Mouse (Mus musculus) liver, embryonic 14.5 days (tissue): ENCODE data around the gene Cops4.

ENCODE experiments used
- CTCF ChIP-seq: IDR thresholded peaks from 2 replicates; pipeline ENCODE4 v1.5.1; 2016; ENCODE audit warnings: antibody characterized with exemption, low read depth, control low read depth
- EP300 ChIP-seq: IDR thresholded peaks from 2 replicates; pipeline ENCODE4 v1.6.1; 2016; ENCODE audit warnings: antibody characterized with exemption, low read depth

DNA sequence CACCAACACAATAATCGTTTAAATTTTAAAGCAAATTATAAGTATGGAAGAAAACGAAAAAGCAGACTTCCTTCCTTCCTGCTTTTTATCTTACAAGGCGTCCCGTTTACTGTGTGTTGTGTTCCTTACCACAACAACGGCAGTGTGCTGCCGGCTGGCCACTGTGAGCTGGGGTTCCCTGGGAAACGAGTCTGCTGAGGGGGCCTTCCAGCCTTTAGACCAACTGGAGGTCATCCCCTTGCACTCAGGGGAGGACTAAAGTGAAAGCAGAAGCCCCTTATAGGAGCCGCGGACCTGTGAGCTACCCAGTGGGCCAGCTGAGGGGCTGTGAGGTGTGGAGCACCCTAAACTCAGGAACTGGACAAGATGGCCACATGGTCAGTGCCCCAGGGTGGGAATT lies 40.5 kb upstream of the Cops4 start:
- TF ChIP-seq CTCF (no peak), EP300 (no peak)
